Mouse (Mus musculus) gastrocnemius, adult 2 months (tissue): Measurements from ENCODE around the gene Ttc32. TPM values are rescaled to one million over a fixed set of nuclear protein-coding genes. Genes with fewer than 3 reads are reported as not detected.

ENCODE experiments used
- DNase-seq: peaks from one replicate; pipeline ENCODE4 v3.0.0; 2022
- H3K27ac ChIP-seq: fragments of 200-600 bp; 2 replicates; pipeline ENCODE4 v1.8.1; 2022; ENCODE audit warnings: mild to moderate bottlenecking
- H3K4me3 ChIP-seq: fragments of 200-600 bp; 2 replicates; pipeline ENCODE4 v1.8.1; 2022; ENCODE audit warnings: mild to moderate bottlenecking, moderate library complexity
- CTCF ChIP-seq: fragments of 200-600 bp; IDR thresholded peaks from 2 replicates; pipeline ENCODE4 v1.8.1; 2022; ENCODE audit warnings: antibody characterized with exemption, mild to moderate bottlenecking, moderate library complexity
- intact Hi-C: fragments of 180-260 bp; cut with DNase I; formaldehyde crosslinking; loops from one replicate; pipeline ENCODE4 v1.15.1; 2025
- long read RNA-seq, 2 experiments: library from polyadenylated mRNA; stranded (forward); transcript quantifications; one replicate each; pipeline ENCODE4 v2.0.0; 2021
- total RNA-seq, 2 experiments: library from RNA; stranded (reverse); gene quantifications; 2 replicates each; pipeline ENCODE4 v1.2.3; 2021

Gene Ttc32
- 10 to 100 TPM; 25.2 to 27.6 TPM for total RNA-seq
- long read RNA-seq, experiment 1, transcript Ttc32-201 (3 exons, 1,000 nt): major isoform, 29 of 30 reads
- long read RNA-seq, experiment 1, partial matches to known transcripts: 0 of 30 reads
- long read RNA-seq, experiment 1, other reads (novel, unspliced or antisense): 1 of 30 reads
- long read RNA-seq, experiment 2, transcript Ttc32-201 (3 exons, 1,000 nt): major isoform, 25 of 26 reads
- long read RNA-seq, experiment 2, partial matches to known transcripts: 0 of 26 reads
- long read RNA-seq, experiment 2, other reads (novel, unspliced or antisense): 1 of 26 reads

- intact Hi-C loops: loop anchor here (5.0 kb wide), 1 partner anchor 1362 kb away; the partner anchor contains the start of gene Rdh14
- TF ChIP-seq CTCF: no peak
- DNase-seq: peak; percentile 97
- H3K4me3 ChIP-seq: peak within 1 kb of the TSS; percentile 97
- peak within 1 kb of the TSS; percentile 96 for H3K27ac ChIP-seq
Measured at GRCm38 (mm10) chr12:9029888-9030723, at the start of gene Ttc32. Gene Ttc32, plus strand, starts transcription at chr12:9029997.

- intact Hi-C loops: no loop called here
- TF ChIP-seq CTCF: no peak
- DNase-seq: no peak
- Histone ChIP-seq H3K4me3 (peak overlapping the region; percentile 18; the same call in 1 of the 2 replicates), H3K27ac (no peak overlapping the region)
Measured at GRCm38 (mm10) chr12:8993231-8993630, 36.6 kb upstream of the Ttc32 start.

- Histone ChIP-seq H3K27ac (no peak overlapping the region), H3K4me3 (no peak overlapping the region)
- DNase-seq: no peak
- no peak for TF ChIP-seq CTCF
- intact Hi-C loops: no loop called here
Measured at GRCm38 (mm10) chr12:8998318-8998717, 31.5 kb upstream of the Ttc32 start.

GRCm38 (mm10) chr12:9002038-9002648, 27.7 kb upstream of the Ttc32 start:
- peak; percentile 64 for DNase-seq
- no peak overlapping the region for H3K27ac ChIP-seq
- intact Hi-C loops: loop anchor here (1.0 to 2.0 kb wide), 2 partner anchors 113 to 303 kb away; no protein-coding TSS in a partner anchor

GRCm38 (mm10) chr12:9007146-9007545, 22.7 kb upstream of the Ttc32 start:
- intact Hi-C loops: no loop called here
- no peak for TF ChIP-seq CTCF
- Histone ChIP-seq H3K4me3 (no peak overlapping the region), H3K27ac (no peak overlapping the region)
- DNase-seq: no peak

More at GRCm38 (mm10) chr12:9002038-9002648, 27.7 kb upstream of the Ttc32 start:
- peak; percentile 83 for TF ChIP-seq CTCF
- peak overlapping the region; percentile 25; the same call in 1 of the 2 replicates for H3K4me3 ChIP-seq

GRCm38 (mm10) chr12:9007811-9008210, 22.0 kb upstream of the Ttc32 start:
- TF ChIP-seq CTCF: no peak
- intact Hi-C loops: no loop called here
- no peak for DNase-seq
- H3K4me3 ChIP-seq: no peak overlapping the region
- no peak overlapping the region for H3K27ac ChIP-seq

- TF ChIP-seq CTCF: no peak
- no peak for DNase-seq
- H3K27ac ChIP-seq: no peak overlapping the region
- intact Hi-C loops: no loop called here
- no peak overlapping the region for H3K4me3 ChIP-seq
Measured at GRCm38 (mm10) chr12:9010311-9010710, 19.5 kb upstream of the Ttc32 start.

GRCm38 (mm10) chr12:9016376-9016775, 13.4 kb upstream of the Ttc32 start:
- Histone ChIP-seq H3K4me3 (no peak overlapping the region), H3K27ac (no peak overlapping the region)
- intact Hi-C loops: no loop called here
- DNase-seq: no peak
- no peak for TF ChIP-seq CTCF

- H3K4me3 ChIP-seq: no peak overlapping the region
- no peak for TF ChIP-seq CTCF
- H3K27ac ChIP-seq: no peak overlapping the region
- intact Hi-C loops: no loop called here
- no peak for DNase-seq
Measured at GRCm38 (mm10) chr12:9020431-9020830, 9.4 kb upstream of the Ttc32 start.

- H3K4me3 ChIP-seq: no peak overlapping the region
Measured at GRCm38 (mm10) chr12:9020986-9021385, 8.8 kb upstream of the Ttc32 start.

GRCm38 (mm10) chr12:9023031-9023430, 6.8 kb upstream of the Ttc32 start:
- intact Hi-C loops: no loop called here
- H3K4me3 ChIP-seq: no peak overlapping the region
- no peak overlapping the region for H3K27ac ChIP-seq
- peak; percentile 27 for TF ChIP-seq CTCF
- DNase-seq: no peak

More at GRCm38 (mm10) chr12:9020986-9021385, 8.8 kb upstream of the Ttc32 start:
- no peak overlapping the region for H3K27ac ChIP-seq
- intact Hi-C loops: no loop called here
- no peak for DNase-seq
- no peak for TF ChIP-seq CTCF

GRCm38 (mm10) chr12:9024071-9024470, 5.7 kb upstream of the Ttc32 start:
- no peak for DNase-seq
- TF ChIP-seq CTCF: no peak
- Histone ChIP-seq H3K4me3 (no peak overlapping the region), H3K27ac (no peak overlapping the region)
- intact Hi-C loops: no loop called here

- no peak overlapping the region for H3K4me3 ChIP-seq
- no peak for DNase-seq
- TF ChIP-seq CTCF: no peak
- intact Hi-C loops: no loop called here
- no peak overlapping the region for H3K27ac ChIP-seq
Measured at GRCm38 (mm10) chr12:9024736-9025135, 5.1 kb upstream of the Ttc32 start.
